Mouse (Mus musculus): ENCODE measurements around the gene Pcca.
"Not testable (repeated sequence)": the region's sequence is repeated elsewhere in the genome, so short reads cannot be mapped to it uniquely, and the experiment has no call there.

The Pcca gene

DNA sequence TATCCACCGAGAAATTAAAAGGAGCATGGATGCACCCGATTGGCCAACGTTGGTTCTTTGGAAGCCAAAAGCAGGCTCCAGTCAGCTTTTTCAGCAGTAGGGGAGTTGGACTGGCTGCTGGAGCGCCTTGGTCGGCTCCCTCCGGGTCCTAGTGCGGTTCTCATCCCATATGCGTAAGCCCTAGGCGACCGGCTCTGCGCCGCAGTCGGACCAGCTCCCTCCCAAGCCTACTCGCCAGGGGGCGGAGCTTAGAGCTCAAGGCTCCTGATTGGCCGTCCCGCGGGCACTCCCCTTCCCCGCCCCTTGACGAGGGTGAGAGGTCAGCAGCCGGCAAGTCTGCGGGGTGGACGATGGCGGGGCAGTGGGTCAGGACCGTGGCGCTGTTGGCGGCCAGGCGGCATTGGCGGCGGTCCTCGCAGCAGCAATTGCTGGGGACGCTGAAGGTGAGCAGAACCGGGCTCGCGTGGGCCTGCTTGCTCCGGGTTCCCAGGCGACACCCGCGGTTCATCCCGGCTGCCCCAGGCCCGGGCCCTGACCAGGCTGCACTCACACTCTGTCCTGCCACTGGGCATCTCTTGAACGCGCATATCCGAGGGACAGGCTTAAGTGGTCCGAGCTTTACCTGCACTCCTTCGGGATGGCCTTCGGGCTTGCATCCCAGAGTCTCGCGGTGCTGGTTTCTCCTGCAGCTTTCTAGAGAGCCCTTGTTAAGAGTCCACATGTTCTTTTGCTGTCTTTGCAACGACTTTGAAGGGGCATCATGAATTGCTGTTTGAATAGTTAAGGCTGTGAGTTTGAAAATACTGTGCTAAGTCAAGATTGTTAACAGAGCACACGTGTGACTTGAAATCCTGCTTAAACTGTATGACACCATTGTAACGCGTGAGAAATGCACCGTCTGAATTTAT is at the start of gene Pcca:
Gene Pcca (plus strand): TSS at position 308 of the 908 bp plus-strand sequence.
- peak; percentile 97 for DNase-seq

DNA sequence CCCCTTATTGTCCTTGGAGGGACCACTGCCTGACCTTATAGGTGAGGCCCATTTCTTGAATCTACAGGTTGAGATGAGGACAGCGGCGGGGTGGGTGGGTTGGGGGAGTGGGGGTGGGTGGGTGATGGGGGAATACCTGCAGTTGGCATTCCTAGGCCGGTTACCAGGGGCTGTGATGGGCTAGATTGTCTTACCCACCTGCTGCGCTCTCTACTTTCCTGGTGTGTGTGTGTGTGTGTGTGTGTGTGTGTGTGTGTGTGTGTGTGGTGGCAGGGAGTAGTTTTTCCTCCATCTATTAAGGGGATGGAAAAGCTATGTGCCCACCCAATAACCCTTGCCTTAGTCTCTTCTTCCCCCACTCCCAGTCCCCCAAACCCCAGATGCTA is 49.7 kb upstream of the Pcca start:
- DNase-seq: no peak

DNA sequence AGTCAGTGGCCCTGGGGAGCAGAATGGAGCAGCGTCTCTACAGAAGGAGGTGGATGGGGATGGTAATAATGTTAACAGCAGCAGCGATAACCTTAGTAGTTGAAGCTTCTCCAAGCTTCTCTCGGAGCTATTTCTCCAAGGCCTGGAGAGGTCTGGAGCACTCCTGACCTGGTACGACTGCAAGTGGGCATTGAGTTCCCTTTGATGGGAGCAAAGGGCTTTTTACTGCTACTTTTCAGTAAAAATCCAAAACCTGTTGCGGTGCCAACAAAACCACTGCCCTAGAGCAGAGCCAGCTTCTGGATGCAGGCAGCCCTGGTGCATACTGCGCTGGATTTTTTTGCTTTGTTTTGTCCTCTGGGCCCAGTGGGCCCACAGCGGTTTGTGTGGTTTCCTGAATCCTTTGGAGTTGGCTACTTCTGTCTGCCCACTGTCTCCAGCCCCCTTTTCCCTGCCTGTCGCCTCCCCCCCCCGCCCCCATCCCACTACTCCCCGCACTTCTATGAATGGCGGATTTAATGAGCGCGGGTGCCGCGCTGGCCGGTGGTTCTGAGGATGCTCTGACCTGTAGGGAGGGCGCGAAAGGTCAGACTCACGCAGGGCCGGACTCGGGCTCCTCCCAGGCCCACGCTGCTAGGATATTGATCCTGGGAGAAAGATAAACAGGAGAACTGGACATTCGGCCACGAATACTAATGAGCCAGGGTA is 49.1 kb upstream of the Pcca start:
- DNase-seq: peak; percentile 72

DNA sequence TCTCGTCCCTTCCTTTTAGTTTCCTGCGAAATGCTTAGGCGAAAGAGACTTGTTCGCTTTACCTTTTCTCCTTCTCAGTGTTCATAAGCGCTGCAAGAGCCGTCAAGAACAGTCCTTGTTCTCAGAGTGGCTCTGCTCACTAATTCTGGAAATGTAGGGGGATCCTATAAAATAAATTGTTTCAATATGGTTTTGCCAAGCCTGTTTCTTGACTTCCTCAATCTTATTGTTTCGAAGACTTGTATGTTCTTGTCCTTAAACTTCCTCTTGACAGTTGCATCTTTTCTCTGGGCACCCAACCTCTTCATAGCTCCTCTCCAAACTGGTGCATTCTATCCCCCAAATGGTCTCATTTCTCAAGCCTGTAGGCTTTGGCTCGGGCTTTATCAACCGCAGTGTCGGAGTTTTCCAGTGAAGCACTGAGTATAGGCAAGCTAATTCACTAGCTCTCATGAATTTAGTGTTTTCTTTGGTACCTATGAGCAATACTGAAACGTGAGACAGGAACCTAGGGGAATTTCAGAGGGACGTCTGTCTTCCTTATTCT is 48.4 kb upstream of the Pcca start:
- DNase-seq: peak; percentile 63

DNA sequence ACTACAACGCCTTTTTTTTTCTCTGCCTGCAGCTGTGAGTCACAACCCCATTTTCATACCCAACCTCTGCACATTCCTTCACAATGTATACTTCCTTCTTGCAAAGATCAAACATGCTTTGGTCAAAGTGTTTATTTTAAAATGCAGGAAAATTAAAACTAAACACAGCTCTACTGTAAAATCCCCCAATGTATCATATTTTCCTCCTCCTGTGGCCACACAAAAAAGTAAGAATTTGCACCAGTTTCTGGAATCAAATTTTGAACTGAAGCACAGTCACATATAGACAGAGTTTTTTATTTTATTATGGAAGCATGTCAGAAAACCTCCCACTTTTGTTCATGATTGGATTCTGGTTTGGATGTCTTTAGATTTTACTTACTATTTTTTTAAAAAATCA is 47.5 kb upstream of the Pcca start:
- no peak for DNase-seq

DNA sequence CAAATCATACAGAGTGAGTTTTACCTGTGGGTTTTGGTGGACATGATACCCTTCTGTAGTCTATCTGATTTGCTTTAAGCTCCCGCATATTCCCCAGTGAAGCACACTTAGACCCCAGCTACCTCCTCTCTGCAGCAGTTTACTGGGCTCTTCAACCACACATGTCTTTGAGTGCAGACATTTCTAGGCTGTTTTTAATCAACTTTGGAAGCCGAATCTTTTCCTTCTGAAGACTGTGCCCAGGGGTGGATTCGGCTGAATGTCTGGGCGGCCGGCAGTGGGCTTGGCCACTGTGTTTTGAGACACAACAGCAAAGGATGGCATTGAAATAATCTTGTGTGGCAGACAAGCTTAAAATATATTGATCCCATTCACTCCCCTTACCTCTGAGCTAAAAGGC is 46.8 kb upstream of the Pcca start:
- DNase-seq: peak; percentile 59

DNA sequence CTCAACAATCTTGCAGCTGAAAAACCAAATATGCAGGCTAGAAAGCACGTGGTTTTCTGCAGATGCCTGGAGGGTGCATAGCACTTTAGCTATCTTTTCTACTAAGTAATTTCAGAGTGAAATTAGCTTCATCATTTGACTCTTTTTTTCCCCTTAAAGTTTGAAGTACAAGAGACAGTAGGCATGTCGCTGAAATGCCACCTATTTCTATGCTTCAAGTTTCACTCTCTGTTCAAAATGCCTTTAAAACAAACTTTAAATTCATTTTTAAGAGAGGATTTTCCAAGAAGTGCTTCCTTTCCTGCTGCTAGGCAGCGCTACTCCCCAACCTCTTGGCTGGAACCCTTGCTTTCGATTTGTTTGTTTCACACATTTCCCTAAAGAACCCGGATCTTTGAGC is 45.1 kb upstream of the Pcca start:
- peak; percentile 61 for DNase-seq

DNA sequence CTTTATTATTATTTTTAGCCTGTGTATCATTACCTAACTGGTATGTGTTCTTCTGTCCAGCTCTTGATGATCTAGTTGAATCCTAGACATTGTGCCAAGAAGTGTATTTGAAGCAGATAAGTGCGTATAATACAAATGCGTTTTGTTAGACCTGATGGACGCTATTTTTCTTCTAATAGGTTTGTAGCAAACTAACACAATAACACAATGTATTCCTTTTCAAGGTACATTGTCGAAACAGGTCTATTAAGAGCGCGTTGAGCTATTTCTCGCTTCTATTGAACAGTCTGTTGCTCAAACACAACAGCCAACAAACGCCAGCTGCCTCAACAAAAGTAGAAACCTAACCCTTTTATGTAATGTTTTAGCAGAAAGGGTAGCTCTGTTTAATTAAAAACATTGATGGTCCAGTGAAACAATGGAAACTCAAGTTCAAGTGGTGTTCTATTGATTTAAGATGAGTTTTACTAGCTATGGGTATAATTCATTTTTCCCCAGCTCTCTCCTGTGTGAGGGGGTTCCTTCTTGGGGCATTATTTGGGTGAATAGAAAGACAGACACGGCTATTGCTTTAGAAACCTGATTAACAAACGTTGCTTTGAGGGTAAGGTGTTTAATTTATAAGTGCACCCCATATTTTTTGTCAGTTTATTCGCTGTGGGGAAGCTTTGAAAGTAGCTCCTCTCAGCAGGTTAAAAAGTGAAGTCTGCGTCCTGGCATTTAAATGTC is 44.3 kb upstream of the Pcca start:
- peak; percentile 78 for DNase-seq

DNA sequence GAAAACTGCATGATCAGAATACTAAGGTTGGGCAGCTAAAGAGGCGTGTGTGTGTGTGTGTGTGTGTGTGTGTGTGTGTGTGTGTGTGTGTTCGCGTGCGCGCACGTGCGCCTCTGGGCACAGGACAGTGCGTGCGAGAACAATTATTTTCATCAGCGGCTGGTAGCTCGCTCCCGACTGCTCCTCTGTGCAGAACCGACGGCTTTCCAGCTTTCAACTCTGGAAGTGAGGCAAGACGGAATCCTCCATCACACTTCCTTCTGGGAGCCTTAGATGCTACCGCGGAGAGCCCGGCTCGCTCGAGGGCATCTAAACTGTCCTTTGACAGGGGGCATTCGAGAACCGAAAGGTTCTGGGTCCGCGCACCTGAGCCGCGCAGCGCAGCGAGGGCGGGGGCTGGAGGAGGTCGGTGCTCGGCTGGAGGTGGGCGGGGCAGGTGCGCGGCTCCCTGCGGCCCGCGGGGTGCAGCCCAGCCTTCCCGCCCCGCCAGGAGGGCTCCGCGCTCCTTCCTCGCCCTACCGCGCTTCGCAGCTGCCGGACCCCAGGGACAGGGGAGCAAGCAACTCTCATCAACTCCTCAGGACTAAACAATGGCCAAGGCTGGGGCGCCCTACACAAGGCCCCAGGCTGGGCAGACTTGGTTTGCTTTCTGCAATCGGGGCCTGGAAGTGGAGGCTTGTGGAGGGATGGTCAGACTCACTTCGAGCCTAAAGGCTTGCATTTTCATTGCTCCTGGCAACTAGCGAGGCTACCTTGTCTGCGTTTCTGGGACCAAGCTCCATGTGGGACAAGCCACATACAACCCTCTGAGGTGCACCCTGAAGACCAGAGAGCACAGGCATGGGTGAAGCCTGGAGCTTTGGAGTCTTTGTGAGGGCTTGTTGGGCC is 43.4 kb upstream of the Pcca start, which contains the start of gene Gm10837:
Gene Gm10837 (plus strand): TSS at position 146 of the 888 bp plus-strand sequence.
- peak; percentile 73 for DNase-seq

DNA sequence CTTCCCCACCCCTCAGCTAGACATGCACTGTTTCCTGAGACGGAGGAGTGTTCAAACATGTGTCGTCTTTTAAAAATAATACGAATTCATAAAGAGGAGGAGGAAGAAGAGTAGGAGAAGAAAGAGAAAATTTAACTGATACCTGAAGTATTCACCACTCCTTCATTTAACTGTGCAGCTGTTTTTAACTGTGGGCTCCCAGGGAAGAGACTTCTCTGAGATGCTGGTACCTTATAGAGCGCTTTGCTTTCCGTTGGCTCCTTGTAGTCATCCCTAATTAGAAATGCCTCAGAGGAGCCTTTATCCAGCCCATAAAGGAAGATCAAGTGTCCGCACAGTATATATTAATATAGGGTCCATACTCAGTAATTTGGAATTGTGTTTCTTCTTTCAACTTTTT is 42.6 kb upstream of the Pcca start:
- DNase-seq: no peak

DNA sequence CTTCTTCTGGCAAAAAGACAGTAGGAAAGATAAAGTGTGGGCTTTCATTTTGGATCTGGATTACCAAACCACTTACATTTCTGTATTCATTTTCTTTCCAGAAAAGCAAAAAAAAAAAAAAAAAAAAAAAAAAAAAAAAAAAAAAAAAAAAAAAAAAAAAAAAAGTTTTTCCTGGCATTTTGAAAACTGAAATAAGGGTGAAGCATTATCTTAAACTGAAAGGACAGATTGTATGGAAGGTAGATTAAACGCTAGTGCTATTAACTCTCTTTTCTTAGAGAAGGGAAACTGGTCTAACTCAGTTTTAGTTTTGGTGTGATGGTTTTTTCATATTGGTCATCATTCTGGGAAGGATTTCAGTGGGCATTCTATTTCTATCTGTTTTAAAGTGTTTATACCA is 42.1 kb upstream of the Pcca start:
- DNase-seq: no peak

DNA sequence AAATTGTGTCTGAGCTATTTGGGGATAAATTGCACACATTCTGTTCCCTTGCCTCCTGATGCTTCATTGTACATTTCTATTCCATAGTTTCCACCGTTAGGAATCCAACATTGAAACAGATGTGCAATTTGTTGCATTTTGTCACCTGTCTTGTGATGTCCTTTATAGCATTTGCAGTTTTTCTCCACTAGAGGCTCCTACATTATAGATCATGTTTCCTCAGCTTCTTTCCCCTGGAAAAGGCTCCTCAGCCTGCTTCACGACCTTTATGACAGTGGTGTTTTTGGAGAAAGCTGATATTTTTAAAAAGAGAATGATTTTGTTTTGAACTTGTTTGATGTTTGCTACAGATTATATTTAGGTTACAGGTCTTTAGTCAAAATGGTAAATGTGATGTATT is 25.1 kb upstream of the Pcca start:
- DNase-seq: no peak

DNA sequence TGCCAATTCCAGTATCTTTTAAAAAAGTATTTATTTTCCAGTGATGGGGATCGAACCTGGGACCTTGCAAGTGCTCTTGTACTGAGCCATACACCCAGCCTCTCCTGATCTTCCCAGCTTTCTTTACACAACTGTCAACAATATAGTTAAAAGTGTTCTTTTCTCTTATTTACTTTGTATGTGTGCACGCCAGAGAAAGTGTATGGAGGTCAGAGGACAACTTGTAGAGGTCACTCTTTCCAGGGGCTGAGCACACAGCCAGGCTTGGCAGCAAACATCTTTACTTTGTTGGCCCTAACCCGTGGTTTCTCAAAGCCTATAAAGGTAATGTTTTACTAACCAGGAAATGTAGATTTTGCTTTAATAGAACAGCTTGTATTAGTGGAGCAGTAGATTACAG is 22.6 kb upstream of the Pcca start:
- no peak for DNase-seq

DNA sequence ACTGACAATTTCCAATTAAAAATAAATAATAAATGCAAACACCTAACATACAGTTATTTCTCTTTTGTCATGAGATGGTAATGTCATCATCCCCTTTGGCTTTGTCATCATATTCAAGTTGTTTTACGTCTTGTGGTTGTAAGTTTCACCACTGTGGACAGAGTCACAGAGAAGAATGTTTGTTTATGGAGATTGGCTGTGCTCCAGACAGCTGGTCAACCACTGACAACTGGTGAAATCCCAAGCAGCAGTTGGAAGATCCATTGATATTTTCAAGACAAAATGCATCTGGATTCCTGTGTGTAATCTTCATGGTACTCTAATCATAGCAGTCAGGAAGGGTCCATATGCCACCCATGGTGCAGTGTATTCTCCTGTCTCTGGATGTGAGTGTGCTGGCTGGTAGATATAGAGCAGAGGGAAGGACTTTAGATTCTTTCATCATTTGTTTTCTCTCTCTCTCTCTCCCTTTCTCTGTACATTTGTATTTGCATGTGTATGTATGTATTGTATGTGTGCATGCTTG is 20.6 kb upstream of the Pcca start:
- DNase-seq: no peak

DNA sequence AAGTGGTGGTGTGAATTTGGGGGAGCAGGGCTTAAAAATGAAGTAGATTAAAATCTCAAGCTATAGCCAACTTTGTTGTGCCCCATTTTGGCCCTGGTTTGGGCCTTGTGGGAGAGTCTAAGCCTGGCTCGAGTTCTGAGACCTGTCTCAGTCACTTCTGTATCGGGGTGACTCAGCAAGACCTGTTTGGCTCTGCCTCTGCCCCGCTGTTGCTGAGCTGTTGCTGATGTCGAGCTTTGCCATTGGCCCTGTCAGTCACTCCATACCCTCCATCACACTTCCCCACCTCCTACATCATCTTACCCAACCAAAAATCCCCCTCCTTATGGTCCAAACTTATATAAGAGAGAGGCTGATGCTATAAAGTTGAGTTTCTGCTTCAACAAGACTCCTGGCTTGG is 5.6 kb upstream of the Pcca start:
- DNase-seq: no peak

DNA sequence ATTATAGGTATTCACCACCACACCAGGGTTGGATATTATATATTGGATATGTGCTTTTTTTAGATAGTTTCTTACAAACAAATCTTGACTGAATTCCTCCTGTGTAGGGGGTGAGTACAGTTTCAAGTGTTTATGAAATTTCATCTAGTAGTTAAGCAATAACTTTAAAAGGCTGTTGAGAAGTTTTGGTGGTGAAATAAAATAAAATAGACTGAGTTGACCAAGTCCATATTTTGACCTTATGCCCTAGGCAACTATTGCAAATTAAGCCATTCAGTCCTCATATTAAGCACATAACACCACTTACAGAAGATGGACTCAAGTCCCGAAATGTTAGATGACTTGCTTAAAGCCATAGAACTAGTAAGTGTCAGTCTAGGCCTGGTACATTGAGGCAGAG is 1.9 kb downstream of the Pcca start:
- no peak for DNase-seq

DNA sequence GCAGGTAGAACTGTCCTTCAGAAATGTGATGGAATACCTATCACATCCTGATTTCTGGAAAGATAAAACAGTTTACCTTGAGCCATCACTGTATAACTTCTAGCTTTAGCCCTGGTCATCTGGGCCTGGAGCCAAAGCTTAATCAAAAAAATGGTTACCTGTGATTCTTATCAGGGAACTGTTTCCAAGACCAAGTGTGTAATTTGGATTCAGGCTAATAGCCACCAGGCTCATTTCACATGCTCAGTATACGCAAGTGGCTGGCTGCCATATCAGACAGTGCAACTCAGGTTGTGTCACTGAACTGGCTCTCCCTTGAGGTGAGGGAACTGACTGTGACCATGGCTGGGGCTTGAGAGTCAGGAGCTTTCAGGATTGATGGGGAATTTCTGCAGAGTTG is 14.3 kb downstream of the Pcca start:
- DNase-seq: no peak

DNA sequence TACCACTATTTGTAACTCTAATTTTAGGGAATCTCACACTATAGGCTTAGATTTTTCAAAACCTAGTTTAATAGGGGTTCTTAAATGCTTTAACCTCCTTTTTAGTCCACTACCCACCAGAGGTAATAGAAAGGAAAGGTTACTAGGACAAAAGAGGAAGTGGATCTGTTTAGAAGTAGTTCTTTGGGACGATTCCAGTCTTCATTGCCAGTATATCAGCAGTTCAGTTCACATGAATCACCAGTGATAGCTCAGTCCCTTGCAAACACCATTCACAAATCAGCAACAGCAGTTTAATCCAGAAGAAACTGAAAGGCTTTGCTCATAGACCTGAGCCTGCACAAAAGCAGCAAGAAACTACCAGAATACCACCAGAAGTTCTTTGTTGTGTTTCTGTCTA is 14.8 kb downstream of the Pcca start:
- no peak for DNase-seq

DNA sequence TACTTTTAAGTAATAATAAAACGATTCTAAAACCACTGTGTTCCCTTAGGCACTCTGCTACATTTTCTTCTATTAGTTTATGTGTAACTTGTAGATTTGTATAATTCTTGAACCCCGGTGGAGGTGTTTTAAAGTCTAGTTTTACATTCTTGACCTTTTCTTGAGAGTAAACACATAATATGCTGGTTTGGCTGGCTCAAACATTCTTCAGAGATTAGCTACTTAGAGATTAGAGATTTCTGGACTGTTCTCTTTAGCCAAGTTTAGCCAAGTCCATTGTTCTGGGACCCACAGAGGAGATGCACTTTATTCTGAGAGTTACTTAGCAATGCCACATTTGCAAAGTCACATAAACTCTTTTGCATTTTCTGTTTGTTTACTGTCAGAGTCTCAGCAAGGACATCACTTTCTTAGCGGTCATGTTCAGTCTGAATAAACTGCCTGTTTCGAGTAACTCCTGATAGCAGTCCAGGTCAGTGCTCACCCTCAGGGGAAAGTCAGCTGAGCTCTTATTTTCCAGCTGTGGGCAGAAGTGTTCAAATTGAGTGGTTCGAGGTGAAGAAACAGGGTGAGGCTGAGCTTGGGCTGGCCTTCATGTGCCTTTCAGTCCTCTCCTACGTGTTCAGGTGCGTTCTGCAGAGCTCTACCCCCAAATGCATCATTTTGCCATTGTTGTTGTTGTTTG is 18.8 kb downstream of the Pcca start:
- DNase-seq: no peak

DNA sequence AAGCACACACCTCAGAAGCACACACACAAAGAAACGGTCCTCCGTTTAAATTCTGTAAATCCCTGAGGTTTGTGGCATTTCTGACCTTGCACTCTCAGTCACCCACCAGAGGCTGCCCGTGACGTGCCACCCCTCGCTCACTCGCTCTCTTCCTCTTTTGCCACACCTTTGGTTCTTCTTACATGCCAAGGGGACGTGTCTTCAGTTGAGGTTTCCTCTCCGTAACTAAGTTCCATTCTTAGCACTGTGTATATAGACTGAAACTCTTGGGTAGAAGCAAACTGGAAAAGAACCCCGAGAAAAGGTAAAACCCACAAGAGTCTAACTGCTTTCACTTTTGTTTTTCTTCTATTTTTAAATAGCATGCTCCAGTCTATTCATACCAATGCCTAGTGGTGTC is 23.2 kb downstream of the Pcca start:
- no peak for DNase-seq

DNA sequence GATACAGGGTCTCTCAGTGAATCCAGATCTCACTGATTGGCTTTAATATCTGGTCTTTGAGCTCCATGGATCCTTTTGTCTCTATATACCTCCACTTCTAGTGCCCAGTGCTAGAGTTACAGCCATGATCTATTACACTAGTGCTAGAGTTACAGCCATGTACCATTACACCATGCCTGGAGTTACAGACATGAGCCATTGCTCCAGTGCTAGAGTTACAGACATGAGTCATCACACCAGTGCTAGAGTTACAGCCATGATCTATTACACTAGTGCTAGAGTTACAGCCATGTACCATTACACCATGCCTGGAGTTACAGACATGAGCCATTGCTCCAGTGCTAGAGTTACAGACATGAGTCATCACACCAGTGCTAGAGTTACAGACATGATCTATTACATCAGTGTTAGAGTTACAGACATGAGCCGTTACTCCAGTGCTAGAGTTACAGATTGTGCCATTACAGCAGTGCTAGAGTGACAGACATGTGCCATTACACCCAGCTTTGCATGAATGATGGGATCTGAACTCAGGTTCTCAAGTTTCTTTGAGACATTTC is 26.8 kb downstream of the Pcca start:
- DNase-seq: not testable (repeated sequence)

Data from cerebellum, adult 9-10 months (tissue).